Mouse (Mus musculus): ENCODE measurements around the gene Rimkla.

Rimkla gene

GRCm38 (mm10) chr4:119467720-119468380 lies 24.6 kb downstream of the Rimkla start:
- DNase-seq (ENCODE audit: low spot score in 2 of 2): peak in 1 of 2 experiments; percentile 14

- no peak for DNase-seq (ENCODE audit: low spot score in 2 of 2)
These were observed 26.6 kb downstream of the Rimkla start for GRCm38 (mm10) chr4:119465841-119466240.

GRCm38 (mm10) chr4:119463756-119464419 lies 28.5 kb downstream of the Rimkla start:
- DNase-seq (ENCODE audit: low spot score in 2 of 2): no peak

GRCm38 (mm10) chr4:119462858-119463755 lies 29.3 kb downstream of the Rimkla start:
- DNase-seq (ENCODE audit: low spot score in 2 of 2): peak in 1 of 2 experiments; percentile 57

- DNase-seq (ENCODE audit: low spot score in 2 of 2): no peak
These were observed 30.0 kb downstream of the Rimkla start for GRCm38 (mm10) chr4:119462457-119462856.

- DNase-seq (ENCODE audit: low spot score in 2 of 2): peak in 1 of 2 experiments; percentile 39
These were observed 31.7 kb downstream of the Rimkla start for GRCm38 (mm10) chr4:119460728-119461141.

- peak in 1 of 2 experiments; percentile 6 for DNase-seq (ENCODE audit: low spot score in 2 of 2)
These were observed 32.1 kb downstream of the Rimkla start for GRCm38 (mm10) chr4:119460296-119460695.

GRCm38 (mm10) chr4:119453533-119453932 lies 38.9 kb downstream of the Rimkla start:
- DNase-seq (ENCODE audit: low spot score in 2 of 2): no peak

- DNase-seq (ENCODE audit: low spot score in 2 of 2): no peak
These were observed 39.3 kb downstream of the Rimkla start for GRCm38 (mm10) chr4:119453128-119453527.

GRCm38 (mm10) chr4:119450436-119450835 lies 42.0 kb downstream of the Rimkla start:
- DNase-seq (ENCODE audit: low spot score in 2 of 2): no peak

- DNase-seq (ENCODE audit: low spot score in 2 of 2): no peak
These were observed 44.6 kb downstream of the Rimkla start for GRCm38 (mm10) chr4:119447786-119448185.

GRCm38 (mm10) chr4:119447261-119447660 lies 45.2 kb downstream of the Rimkla start:
- DNase-seq (ENCODE audit: low spot score in 2 of 2): no peak

- DNase-seq (ENCODE audit: low spot score in 2 of 2): no peak
These were observed 49.9 kb downstream of the Rimkla start for GRCm38 (mm10) chr4:119442539-119442938.

GRCm38 (mm10) chr4:119441836-119442235 lies 50.6 kb downstream of the Rimkla start:
- no peak for DNase-seq (ENCODE audit: low spot score in 2 of 2)

GRCm38 (mm10) chr4:119437936-119438335 lies 54.5 kb downstream of the Rimkla start:
- DNase-seq (ENCODE audit: low spot score in 2 of 2): no peak

- peak; percentile 17 to 45 for DNase-seq (ENCODE audit: low spot score in 2 of 2)
These were observed 61.8 kb downstream of the Rimkla start for GRCm38 (mm10) chr4:119430678-119431077.

- no peak for DNase-seq (ENCODE audit: low spot score in 2 of 2)
These were observed 64.7 kb downstream of the Rimkla start for GRCm38 (mm10) chr4:119427680-119428079.

GRCm38 (mm10) chr4:119425601-119426000 lies 66.8 kb downstream of the Rimkla start:
- DNase-seq (ENCODE audit: low spot score in 2 of 2): no peak

- DNase-seq (ENCODE audit: low spot score in 2 of 2): no peak
These were observed 67.4 kb downstream of the Rimkla start for GRCm38 (mm10) chr4:119425077-119425476.

- peak; percentile 86 to 92 for DNase-seq (ENCODE audit: low spot score in 2 of 2)
These were observed 70.0 kb downstream of the Rimkla start, which contains the start of the genes Ppcs and Zmynd12 for GRCm38 (mm10) chr4:119422294-119422964. Gene Ppcs (minus strand): TSS chr4:119422420. Gene Zmynd12 (plus strand): TSS chr4:119422814.

- DNase-seq (ENCODE audit: low spot score in 2 of 2): no peak
These were observed 70.5 kb downstream of the Rimkla start for GRCm38 (mm10) chr4:119421921-119422293.

GRCm38 (mm10) chr4:119421191-119421590 lies 71.2 kb downstream of the Rimkla start:
- DNase-seq (ENCODE audit: low spot score in 2 of 2): no peak

Measured in urinary bladder, postnatal 36 days (tissue).